Mouse (Mus musculus): ENCODE measurements at regions not wholly inside any gene's neighbourhood (a gene's known extent, or its start where the extent isn't known, plus 50 kb on each side); places are given as distances from the start of the nearest gene placed in this dataset.

- 79% methylated on average over 8 of the region's 8 CpGs for WGBS
- Histone ChIP-seq H3K27me3 (replicated peaks; ENCODE audit: control insufficient read depth, insufficient read depth, low read length) (no peaks in the 10 kb centered on the region), H3K36me3 (ENCODE audit: control insufficient read depth, insufficient read depth, low read length) (no peaks in the 10 kb centered on the region), H3K4me1 (ENCODE audit: control insufficient read depth, insufficient read depth, low read length) (no peaks in the 10 kb centered on the region), H3K27ac (ENCODE audit: insufficient read depth, low read depth, low read length) (no peak overlapping the region), H3K4me3 (ENCODE audit: insufficient read depth, low read depth, low read length) (no peak overlapping the region)
- DNase-seq: no peak
- TF ChIP-seq CTCF (conservative IDR thresholded peaks at IDR 0.05; ENCODE audit: insufficient read depth, insufficient read length, low read depth, low read length): no peak
- no peak for TF ChIP-seq POLR2A (IDR thresholded peaks at IDR 0.05; ENCODE audit: low read depth, low read length)
These were observed 96.1 kb upstream of the Il12b start for GRCm38 (mm10) chr11:44303786-44304185.

- TF ChIP-seq POLR2A (IDR thresholded peaks at IDR 0.05; ENCODE audit: low read depth, low read length) (no peak), CTCF (conservative IDR thresholded peaks at IDR 0.05; ENCODE audit: insufficient read depth, insufficient read length, low read depth, low read length) (no peak)
- 84% methylated on average over 8 of the region's 8 CpGs for WGBS
- Histone ChIP-seq H3K4me1 (ENCODE audit: control insufficient read depth, insufficient read depth, low read length) (no peaks in the 10 kb centered on the region), H3K27ac (ENCODE audit: insufficient read depth, low read depth, low read length) (no peak overlapping the region), H3K27me3 (replicated peaks; ENCODE audit: control insufficient read depth, insufficient read depth, low read length) (no peaks in the 10 kb centered on the region), H3K4me3 (ENCODE audit: insufficient read depth, low read depth, low read length) (no peak overlapping the region), H3K36me3 (ENCODE audit: control insufficient read depth, insufficient read depth, low read length) (no peaks in the 10 kb centered on the region)
- no peak for DNase-seq
These were observed 83.8 kb upstream of the Il12b start for GRCm38 (mm10) chr11:44316061-44316460.

- Histone ChIP-seq H3K4me3 (ENCODE audit: insufficient read depth, low read depth, low read length) (no peak overlapping the region), H3K4me1 (ENCODE audit: control insufficient read depth, insufficient read depth, low read length) (no peaks in the 10 kb centered on the region), H3K36me3 (ENCODE audit: control insufficient read depth, insufficient read depth, low read length) (no peaks in the 10 kb centered on the region), H3K27me3 (replicated peaks; ENCODE audit: control insufficient read depth, insufficient read depth, low read length) (no peaks in the 10 kb centered on the region), H3K27ac (ENCODE audit: insufficient read depth, low read depth, low read length) (no peak overlapping the region)
- 76% methylated on average over 3 of the region's 3 CpGs for WGBS
- no peak for TF ChIP-seq POLR2A (IDR thresholded peaks at IDR 0.05; ENCODE audit: low read depth, low read length)
- TF ChIP-seq CTCF (conservative IDR thresholded peaks at IDR 0.05; ENCODE audit: insufficient read depth, insufficient read length, low read depth, low read length): no peak
- no peak for DNase-seq
These were observed 80.7 kb upstream of the Il12b start for GRCm38 (mm10) chr11:44319136-44319535.

GRCm38 (mm10) chr11:44323314-44323713 lies 76.5 kb upstream of the Il12b start:
- DNase-seq: no peak
- Histone ChIP-seq H3K4me1 (ENCODE audit: control insufficient read depth, insufficient read depth, low read length) (no peaks in the 10 kb centered on the region), H3K4me3 (ENCODE audit: insufficient read depth, low read depth, low read length) (no peak overlapping the region), H3K36me3 (ENCODE audit: control insufficient read depth, insufficient read depth, low read length) (no peaks in the 10 kb centered on the region), H3K27me3 (replicated peaks; ENCODE audit: control insufficient read depth, insufficient read depth, low read length) (no peaks in the 10 kb centered on the region), H3K27ac (ENCODE audit: insufficient read depth, low read depth, low read length) (no peak overlapping the region)
- WGBS: 55% methylated on average over 2 of the region's 2 CpGs
- TF ChIP-seq POLR2A (IDR thresholded peaks at IDR 0.05; ENCODE audit: low read depth, low read length): no peak
- no peak for TF ChIP-seq CTCF (conservative IDR thresholded peaks at IDR 0.05; ENCODE audit: insufficient read depth, insufficient read length, low read depth, low read length)

GRCm38 (mm10) chr11:44325066-44325465 lies 74.8 kb upstream of the Il12b start:
- no peak for TF ChIP-seq POLR2A (IDR thresholded peaks at IDR 0.05; ENCODE audit: low read depth, low read length)
- no peak for TF ChIP-seq CTCF (conservative IDR thresholded peaks at IDR 0.05; ENCODE audit: insufficient read depth, insufficient read length, low read depth, low read length)
- H3K36me3 ChIP-seq (ENCODE audit: control insufficient read depth, insufficient read depth, low read length): no peaks in the 10 kb centered on the region

GRCm38 (mm10) chr11:44325525-44325924 lies 74.3 kb upstream of the Il12b start:
- no peak for DNase-seq
- Histone ChIP-seq H3K27me3 (replicated peaks; ENCODE audit: control insufficient read depth, insufficient read depth, low read length) (no peaks in the 10 kb centered on the region), H3K4me3 (ENCODE audit: insufficient read depth, low read depth, low read length) (no peak overlapping the region), H3K27ac (ENCODE audit: insufficient read depth, low read depth, low read length) (no peak overlapping the region), H3K4me1 (ENCODE audit: control insufficient read depth, insufficient read depth, low read length) (no peaks in the 10 kb centered on the region), H3K36me3 (ENCODE audit: control insufficient read depth, insufficient read depth, low read length) (no peaks in the 10 kb centered on the region)
- WGBS: 84% methylated on average over 11 of the region's 11 CpGs
- no peak for TF ChIP-seq POLR2A (IDR thresholded peaks at IDR 0.05; ENCODE audit: low read depth, low read length)
- no peak for TF ChIP-seq CTCF (conservative IDR thresholded peaks at IDR 0.05; ENCODE audit: insufficient read depth, insufficient read length, low read depth, low read length)

More at GRCm38 (mm10) chr11:44325066-44325465, 74.8 kb upstream of the Il12b start:
- Histone ChIP-seq H3K4me1 (ENCODE audit: control insufficient read depth, insufficient read depth, low read length) (no peaks in the 10 kb centered on the region), H3K27me3 (replicated peaks; ENCODE audit: control insufficient read depth, insufficient read depth, low read length) (no peaks in the 10 kb centered on the region), H3K4me3 (ENCODE audit: insufficient read depth, low read depth, low read length) (no peak overlapping the region), H3K27ac (ENCODE audit: insufficient read depth, low read depth, low read length) (no peak overlapping the region)
- 89% methylated on average over 4 of the region's 4 CpGs for WGBS
- DNase-seq: no peak

GRCm38 (mm10) chr11:44329503-44329902 lies 70.4 kb upstream of the Il12b start:
- no peaks in the 10 kb centered on the region for H3K27me3 ChIP-seq (replicated peaks; ENCODE audit: control insufficient read depth, insufficient read depth, low read length)
- TF ChIP-seq CTCF (conservative IDR thresholded peaks at IDR 0.05; ENCODE audit: insufficient read depth, insufficient read length, low read depth, low read length) (no peak), POLR2A (IDR thresholded peaks at IDR 0.05; ENCODE audit: low read depth, low read length) (no peak)
- 73% methylated on average over 4 of the region's 4 CpGs for WGBS
- DNase-seq: no peak
- H3K4me3 ChIP-seq (ENCODE audit: insufficient read depth, low read depth, low read length): no peak overlapping the region
- H3K4me1 ChIP-seq (ENCODE audit: control insufficient read depth, insufficient read depth, low read length): no peaks in the 10 kb centered on the region
- H3K27ac ChIP-seq (ENCODE audit: insufficient read depth, low read depth, low read length): no peak overlapping the region
- no peaks in the 10 kb centered on the region for H3K36me3 ChIP-seq (ENCODE audit: control insufficient read depth, insufficient read depth, low read length)

- no peak for DNase-seq
- H3K27ac ChIP-seq (ENCODE audit: insufficient read depth, low read depth, low read length): no peak overlapping the region
- H3K4me1 ChIP-seq (ENCODE audit: control insufficient read depth, insufficient read depth, low read length): no peaks in the 10 kb centered on the region
- WGBS: 59% methylated on average over 6 of the region's 6 CpGs
- H3K27me3 ChIP-seq (replicated peaks; ENCODE audit: control insufficient read depth, insufficient read depth, low read length): no peaks in the 10 kb centered on the region
- TF ChIP-seq CTCF (conservative IDR thresholded peaks at IDR 0.05; ENCODE audit: insufficient read depth, insufficient read length, low read depth, low read length) (no peak), POLR2A (IDR thresholded peaks at IDR 0.05; ENCODE audit: low read depth, low read length) (no peak)
- H3K36me3 ChIP-seq (ENCODE audit: control insufficient read depth, insufficient read depth, low read length): no peaks in the 10 kb centered on the region
- no peak overlapping the region for H3K4me3 ChIP-seq (ENCODE audit: insufficient read depth, low read depth, low read length)
These were observed 69.4 kb upstream of the Il12b start for GRCm38 (mm10) chr11:44330438-44330837.
